Mouse (Mus musculus): ENCODE data around the gene Hamp2.

DNA sequence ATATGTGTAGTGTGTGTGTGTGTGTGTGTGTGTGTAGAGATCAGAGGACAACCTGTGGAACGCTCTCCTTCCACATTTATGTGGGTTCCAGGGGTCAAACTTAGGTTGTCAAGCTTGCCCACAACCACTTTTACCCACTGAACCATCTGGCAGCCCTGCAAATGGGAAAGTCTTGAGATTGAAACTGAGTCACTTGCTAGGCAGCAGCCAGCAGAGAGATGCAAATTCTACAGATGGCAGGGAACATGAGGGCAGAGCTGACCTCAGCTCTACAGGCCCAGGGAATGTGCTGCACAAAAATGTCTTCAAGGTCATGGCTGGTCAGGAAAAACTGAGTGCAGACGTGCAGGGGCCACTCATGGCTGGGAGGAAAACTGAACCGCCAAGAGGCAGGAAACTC, 43.1 kb downstream of the Hamp2 start:
- TF ChIP-seq POLR2A (IDR thresholded peaks at IDR 0.05; ENCODE audit: insufficient read length, low read depth) (no peak), USF1 (IDR thresholded peaks at IDR 0.05; ENCODE audit: low read depth) (no peak), POLR2AphosphoS2 (IDR thresholded peaks at IDR 0.05; ENCODE audit: insufficient read length, low read depth) (no peak), MAX (IDR thresholded peaks at IDR 0.05; ENCODE audit: low read depth) (no peak), MYOD1 (IDR thresholded peaks at IDR 0.05; ENCODE audit: control insufficient read depth in 1 of 3, insufficient read length in 2 of 3, low read depth in 2 of 3) (no peak), CEBPB (IDR thresholded peaks at IDR 0.05; ENCODE audit: insufficient read depth, poor library complexity, severe bottlenecking) (no peak)

Measured in myocyte (in vitro differentiated cells).